Mouse (Mus musculus): ENCODE measurements at regions not wholly inside any gene's neighbourhood (a gene's known extent, or its start where the extent isn't known, plus 50 kb on each side); places are given as distances from the start of the nearest gene placed in this dataset.

DNA sequence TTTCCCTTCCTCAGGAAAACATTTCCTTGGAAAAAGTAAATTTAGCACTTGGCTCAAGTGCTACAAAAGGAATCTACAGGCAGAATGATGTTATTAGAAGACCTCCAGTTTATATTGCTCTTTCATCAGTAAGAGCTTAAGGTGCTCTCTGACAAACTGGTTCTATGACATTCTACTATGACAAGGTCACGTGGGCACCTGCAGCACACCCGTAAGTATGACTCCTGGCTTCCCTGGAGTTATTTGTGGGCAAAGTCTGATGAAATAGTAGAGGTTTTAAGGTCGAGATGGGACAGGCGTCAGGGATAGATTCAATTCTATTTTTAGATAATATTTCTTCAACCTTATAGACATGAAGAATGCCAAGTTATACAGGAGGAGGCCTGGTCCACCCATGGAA, 84.9 kb upstream of the Ccn6 start:
- no peak for DNase-seq

DNA sequence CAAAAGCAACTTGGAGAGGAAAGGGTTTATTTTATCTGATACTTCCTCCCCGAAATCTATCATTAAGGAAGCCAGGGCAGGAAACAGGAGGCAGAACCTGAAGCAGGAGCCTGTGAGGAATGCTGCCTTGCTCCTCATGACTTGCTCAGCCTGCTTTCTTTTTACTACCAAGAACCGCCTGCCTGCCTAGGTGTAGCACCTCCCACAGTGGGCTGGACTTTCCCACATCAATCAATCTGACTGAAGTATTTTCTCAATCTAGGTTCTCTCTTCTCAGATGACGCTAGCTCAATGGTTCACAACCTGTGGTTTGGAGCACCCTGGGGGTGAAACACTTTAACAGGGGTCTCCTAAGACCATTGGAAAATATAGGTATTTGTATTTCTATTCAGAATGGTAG, 83.4 kb upstream of the Ccn6 start:
- no peak for DNase-seq

DNA sequence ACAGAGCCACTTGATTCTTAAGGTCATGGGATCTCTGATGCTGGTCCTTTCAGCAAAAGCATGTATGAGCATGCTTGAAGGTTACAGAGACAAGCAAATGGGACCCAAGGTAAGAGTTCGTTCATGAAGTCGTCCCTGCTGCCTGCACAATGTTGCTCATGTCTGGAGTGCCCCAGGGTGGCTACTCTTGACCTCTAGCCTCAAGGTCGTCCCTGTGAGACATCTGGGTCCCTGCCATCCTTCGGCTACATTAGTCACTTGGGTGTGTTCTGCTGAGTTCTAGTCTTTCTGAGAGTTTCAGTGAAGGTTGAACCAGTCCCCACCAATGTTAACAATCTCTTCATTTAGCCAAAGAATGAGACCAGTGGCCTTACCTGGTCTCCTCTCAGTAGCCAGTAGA, 81.5 kb upstream of the Ccn6 start:
- no peak for DNase-seq

DNA sequence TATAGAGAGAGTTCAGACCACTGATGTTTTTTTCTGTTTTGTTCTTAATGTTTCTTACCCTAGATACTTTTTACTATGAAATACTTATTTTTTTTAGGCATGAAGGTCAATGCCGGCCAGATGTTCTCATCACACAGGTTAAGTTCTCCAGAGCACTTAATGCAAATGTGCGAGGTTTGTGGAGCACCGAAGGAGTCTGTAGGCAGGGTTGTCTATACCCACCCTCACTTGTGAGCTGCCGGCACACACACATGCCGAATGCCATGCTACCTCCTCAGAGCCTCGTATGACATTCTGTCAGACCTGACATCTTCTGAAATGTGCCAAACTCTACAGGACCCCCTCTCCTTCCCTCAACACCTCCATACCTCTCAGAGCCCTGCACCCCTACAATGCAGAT, 80.5 kb upstream of the Ccn6 start:
- no peak for DNase-seq

DNA sequence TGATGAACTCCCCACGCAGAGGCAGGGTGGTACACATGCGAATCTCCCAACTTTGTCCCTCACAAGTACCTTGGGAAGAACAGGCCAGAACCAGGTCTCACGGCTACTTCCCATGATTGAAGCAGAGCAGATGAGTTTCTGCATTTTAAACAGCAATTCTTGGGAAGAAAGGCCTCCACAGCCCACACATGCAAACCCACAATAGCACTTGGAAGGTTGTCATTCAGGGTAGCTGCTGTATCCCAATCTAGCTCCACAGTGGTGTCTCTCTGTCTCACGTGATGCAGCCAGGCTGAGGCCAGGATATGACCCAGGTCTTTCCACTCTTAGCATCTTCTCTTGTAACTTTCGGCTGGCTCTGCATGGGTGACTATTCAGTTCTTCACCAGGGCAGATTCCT, 78.8 kb upstream of the Ccn6 start:
- no peak for DNase-seq

DNA sequence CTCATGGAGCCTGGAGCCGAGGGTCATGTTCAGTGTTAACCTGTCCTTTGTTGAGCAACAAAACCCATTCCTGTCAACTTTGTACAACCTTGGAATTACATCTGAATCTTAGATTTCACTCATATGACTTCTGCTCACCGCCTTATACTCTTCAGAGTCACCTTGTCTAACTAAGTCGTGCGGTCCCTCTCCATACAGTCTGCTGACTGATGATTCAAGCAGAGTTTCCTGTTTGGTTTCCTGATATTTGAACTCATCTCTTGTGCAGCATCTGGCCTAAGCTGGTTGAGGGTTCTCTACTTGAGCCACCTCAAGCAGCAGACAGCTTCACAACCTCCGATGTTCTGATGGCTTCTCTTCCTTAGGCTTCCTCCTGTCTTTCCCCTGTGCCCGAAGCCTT, 78.3 kb upstream of the Ccn6 start:
- DNase-seq = no peak

DNA sequence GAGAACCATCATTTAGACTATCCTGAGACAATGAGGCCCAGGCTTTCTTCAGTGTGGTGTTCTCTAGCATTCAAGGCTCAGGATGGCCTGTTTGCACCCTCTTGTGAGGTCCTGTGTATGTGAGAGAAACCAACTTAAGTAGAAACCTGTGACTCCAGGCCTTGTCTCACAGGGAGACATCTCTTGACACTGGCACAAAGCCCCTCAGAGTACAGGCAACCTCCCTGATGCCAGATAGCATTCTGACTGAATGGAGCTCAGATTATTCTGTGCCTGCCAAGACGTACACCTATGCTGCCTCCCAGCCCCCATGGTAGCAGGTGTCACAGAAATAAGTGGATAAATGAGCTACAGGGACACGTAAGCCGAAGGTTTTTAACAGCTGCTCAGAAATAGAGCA, 77.9 kb upstream of the Ccn6 start:
- no peak for DNase-seq

DNA sequence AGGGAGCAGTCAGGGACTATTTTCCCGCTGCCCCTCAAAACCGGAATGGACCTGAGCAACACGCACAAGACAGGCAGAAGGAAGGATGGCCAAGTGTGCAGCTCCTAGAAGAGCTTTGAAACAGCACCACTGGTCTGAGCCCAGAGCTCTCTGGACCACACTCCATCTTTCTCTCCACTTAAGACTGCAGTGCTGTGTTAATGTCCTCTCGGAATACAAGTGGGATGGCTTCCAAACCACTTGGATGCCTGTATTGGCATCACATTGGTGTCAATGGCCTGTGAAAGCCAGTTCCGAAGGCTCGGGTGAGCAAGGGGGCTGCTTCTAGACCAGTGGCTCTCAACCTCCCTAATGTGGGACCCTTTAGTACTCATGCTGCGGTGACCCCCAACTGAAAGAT, 77.4 kb upstream of the Ccn6 start:
- DNase-seq = no peak

DNA sequence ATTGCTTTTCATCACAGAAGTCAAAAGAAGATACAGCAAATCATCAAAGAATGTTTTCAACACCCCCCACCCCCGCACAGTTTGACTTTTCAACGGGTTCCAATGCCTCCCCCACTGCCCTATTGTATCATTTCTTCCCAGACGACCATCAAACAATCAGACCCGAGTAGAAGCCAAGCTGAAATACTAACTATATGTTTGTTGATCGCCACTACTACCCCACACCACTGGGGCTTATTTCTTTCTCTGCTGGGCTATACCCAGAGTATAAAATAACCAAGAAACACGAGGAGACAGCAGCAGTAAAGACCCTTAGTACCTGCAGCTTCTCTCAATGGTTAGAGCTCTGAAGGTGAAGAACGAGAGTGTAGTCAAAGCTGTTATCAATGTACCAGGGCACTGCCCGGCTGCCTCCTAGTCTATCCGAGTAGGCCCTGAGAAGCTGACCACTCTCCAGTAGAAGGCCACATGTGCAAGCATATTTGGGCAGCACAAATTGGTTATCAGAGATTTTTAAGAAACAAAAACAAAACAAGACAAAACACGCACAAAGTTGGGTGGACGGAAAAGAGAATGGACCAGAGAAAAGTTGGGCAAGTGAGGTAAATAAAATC, 76.7 kb upstream of the Ccn6 start:
- DNase-seq = no peak

DNA sequence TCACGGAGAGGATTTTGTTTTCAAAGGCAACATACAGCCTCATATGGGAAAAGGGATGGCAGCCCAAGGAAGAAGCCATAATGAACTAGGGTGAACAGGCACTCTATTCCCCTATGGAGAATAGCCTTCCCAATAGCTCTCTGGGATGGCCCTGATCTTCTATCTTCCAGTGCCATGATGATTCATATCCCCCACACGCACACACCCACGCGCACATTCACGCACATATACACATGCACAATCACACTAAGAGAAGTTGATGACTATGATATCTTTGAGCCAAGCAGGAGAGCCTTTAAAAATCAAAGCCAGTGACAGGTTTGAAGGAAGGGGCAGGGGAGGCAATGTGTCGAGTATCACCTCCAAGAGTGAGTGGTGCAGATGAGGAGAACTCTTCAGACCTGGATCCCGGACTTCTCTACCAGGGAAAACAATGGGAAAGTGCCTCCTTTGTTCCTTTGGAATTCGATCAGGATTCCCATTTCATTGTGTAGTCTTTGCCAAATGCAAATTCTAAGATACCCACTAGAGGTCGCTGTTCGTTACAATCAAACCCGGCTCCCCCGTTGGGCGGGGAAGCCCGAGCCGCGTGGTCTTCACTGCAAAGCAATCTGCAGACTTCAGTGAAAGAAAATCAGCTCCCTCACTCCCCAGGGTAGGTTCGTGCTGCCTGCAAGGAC, 76.0 kb upstream of the Ccn6 start:
- DNase-seq = peak; percentile 55 to 70

DNA sequence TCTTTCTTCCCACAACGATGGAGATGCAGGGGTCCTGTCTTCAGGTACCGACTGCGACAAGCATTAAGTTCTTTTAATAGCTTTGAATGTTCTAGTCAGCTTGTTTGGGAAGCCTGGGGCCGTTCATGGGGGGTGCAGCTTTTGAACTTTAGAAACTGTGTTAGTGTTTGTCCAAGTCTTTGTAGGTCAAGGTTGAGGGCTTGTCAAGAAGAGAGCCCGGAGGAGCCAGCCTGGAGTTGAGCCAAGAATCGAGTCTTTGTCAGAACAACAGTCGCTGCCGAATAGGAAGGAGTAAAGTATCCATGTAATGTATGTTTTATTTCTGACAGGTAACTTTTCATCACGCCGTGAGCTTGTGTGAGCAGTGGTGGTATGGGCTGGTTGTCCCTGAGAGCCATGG, 75.0 kb upstream of the Ccn6 start:
- no peak for DNase-seq

DNA sequence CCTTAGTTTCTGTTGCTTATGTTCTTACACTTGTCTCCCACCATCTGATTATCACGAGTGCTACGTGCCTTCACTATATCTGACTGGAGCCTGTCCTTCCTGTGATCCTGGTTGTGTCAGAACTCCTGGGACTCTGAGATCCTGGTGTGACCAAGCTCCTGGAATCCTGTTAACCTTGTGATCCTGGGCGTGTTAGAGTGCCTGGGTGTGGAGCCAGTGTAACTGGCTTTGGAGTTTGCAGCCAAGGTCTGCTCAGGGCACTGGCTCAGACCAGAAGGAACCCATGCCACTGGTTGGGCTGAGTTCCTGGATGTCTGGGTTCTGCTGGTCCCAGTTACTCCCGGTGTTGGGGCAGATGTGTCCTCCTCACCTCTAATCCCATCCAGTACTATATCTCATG, 74.0 kb upstream of the Ccn6 start:
- DNase-seq = no peak

DNA sequence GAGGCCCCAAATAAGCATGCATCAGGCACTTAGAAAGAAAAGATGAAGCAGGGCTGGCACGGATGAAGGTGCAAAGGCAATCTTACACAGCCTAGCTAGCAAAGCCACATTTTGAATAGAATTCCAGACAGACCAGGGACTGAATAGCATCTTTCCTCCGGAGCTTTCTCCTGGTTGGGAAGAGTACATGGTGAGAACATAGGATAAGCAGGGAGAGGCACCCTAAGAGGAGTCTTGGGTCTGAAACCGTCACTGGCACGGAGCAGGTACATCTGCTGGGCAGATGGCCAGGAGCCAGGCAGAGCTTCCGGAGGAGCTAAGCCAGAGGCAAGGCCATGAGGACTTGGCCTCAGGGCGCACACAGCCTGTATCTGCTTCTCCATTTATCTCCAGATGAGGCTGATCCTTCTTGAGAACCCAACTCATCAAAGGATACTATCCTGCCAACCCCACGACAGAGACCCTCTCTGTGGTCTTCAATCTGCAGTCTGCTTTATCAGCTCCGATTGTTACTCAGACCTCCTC, 70.4 kb upstream of the Ccn6 start:
- no peak for DNase-seq

DNA sequence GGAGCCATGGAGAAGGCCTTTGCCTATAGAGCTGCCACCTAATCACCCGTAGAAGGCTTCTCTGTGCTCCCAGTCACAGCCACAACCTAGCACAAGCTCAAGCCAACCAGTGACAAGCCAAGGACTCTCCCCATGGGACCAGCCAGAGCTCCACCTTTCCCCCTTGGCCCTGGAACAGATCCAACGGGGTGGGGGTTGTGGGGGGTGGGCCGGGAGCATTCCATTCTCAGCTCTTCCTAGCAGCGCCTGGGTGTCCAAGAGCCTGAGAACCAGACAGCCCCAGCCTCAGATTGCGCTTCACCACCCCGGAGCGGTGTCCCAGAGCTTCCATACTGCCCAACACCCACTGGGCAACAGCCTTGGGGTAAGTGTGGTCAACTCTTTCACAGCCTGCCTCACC, 69.6 kb upstream of the Ccn6 start:
- no peak for DNase-seq

DNA sequence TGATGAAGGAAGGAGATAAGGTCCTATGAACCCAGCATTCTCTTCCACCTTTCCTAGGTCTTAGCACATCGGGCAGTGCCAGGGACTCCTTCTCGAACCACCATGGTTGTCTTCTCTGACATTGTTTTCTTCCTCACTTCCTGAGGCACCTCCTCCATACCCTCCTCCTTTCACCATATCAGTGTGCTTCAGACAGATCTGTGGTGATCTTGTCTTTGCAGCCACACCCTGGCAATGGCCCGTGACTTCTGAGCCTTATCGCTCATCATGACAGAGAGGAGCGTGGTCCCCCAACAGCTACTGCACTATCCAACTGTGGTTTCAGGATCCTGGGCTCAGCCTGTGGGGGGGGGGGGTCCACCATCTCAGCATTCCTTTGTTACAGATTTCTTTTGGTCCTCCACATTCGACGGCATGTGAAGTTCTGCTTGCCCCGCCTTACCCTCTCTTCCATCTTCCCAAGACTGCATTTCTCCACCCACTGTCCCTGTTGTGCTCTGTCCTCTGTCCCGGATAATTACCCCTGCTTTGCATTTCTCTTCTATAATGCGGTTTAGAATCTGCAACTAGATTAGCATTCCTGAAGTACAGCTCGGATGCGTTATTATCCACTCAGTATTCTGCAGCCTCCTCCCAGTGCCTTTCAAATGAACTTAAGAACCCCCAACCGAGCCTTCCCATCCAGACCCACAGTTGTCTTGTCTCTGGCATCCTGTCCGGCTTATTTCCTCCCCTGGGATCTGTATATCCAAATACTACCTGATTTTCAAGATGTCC, 67.2 kb upstream of the Ccn6 start:
- DNase-seq = no peak

DNA sequence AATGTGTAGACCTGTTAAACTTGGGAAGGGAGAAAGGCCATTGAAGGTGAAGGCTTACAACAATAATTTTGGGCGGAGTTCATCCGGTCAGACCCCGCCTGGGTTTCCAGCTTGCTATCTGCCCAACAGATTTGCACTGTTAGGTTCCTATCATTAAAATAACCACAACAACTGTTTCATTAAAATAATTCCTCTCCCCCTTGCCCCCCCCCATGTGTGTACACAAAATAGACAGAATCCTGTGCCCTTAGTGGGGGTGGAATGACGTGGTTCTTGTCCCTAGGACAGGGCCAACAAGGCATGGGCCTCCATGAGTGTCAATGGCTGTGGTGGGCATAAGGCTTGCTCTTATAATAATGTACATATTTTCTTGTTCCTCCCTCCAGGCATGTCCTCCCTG, 65.6 kb upstream of the Ccn6 start:
- DNase-seq = no peak

DNA sequence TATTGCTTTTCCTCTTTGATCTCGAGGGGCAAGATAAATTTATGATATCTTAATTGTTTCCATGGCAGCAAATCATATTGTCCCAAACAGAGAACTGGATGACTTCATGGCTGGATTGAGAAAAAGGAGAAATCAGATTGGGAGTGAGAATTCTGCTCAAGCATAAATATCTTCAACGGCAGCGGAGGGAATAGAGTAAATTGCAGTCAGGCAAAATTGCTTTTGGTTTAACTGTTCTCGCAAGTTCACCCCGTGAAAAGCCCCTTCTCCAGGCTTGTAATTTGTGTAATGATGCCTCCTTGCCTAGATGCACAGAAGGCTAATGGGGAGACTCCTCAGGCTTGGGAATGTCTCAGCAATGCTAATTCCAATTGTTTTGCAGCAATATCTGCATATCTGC, 64.4 kb upstream of the Ccn6 start:
- DNase-seq = no peak

DNA sequence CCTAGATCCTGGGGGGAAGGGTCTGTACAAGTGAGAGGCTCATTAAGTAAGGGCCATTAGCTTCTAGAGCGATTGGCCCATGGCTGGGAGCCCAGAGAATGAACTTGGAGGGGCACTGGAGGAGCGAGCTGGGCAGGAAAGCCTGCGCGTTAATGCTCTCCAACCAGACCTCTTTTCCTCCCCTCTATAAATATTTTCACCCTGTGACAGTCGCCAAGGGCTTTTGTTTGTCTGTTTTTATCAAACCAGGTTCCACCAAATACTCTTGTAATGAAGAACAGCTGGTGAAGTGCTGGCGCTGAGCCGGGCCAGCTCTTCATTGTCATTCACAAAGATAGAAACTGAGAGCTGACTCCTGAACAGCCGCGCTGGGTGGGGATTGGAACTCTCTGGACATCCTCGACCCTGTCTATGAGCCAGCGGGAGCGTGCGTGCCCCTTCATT, 63.9 kb upstream of the Ccn6 start:
- DNase-seq = peak; percentile 27 to 38

DNA sequence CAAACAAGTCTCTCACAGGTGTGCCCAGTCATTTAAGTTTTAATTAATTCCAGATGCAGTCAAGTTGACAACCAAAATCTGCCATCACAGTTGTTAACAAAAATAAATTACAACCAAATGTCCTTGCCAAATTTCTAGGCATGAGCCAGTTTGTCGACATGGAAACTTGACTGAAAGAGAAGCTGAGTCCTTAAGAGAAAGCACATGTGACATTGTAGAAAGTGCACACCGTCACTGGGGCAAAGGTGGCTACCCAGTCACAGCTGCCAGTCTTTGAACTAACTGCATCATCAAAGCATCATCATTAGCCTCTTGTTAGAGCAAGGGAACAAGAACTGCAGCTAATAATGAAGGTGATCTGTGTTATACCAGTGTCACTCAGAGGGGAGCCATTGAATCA, 62.9 kb upstream of the Ccn6 start:
- DNase-seq = no peak

DNA sequence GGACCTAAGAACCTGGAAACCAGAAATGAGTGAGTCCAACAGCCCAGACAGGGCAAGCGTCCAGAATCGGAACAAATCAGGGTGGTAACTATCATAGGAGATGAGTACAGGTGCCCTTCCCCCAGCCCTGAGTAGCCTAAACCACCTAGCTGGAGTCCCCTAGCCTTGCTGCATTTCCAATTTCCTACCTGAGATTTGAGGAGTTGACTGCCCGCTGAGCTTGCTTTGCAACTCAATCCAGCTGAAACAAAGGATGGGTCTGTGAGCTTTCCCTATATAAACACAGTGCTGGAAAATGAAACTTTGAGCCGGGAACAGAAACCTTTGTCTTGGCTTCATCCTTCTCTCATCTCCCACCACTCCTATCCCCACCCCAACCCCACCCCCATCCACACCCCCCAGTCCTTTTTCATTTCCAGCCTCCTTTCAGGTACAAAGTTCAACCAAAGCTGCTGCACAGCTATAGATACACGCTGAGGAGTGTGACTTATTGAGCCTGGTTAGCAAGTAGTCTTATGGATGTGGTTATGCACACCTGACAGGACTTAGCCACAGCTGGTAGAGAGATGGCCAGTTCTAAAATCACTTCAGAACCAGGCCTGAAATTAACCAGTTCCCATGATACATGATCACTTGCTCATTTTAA, 61.0 kb upstream of the Ccn6 start:
- no peak for DNase-seq

DNA sequence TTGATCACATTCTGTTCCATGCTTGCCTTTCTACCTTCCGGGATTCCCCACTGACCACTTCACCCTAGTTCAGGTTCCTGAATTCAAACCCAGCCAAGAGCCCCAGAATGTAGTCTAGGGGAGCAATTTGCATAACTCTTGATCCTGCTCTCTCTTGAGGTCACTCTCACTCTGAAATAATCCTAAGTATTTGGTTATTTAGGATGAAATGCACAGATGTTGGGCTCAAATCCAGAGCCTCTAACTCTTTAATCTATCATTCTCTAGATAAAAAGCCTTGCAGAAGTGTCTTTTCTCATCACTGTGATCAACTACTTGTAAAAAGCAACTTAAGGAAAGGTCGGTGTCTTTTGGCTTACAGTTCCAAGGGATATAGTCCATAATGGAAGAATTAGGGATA, 57.4 kb upstream of the Ccn6 start:
- DNase-seq = no peak

DNA sequence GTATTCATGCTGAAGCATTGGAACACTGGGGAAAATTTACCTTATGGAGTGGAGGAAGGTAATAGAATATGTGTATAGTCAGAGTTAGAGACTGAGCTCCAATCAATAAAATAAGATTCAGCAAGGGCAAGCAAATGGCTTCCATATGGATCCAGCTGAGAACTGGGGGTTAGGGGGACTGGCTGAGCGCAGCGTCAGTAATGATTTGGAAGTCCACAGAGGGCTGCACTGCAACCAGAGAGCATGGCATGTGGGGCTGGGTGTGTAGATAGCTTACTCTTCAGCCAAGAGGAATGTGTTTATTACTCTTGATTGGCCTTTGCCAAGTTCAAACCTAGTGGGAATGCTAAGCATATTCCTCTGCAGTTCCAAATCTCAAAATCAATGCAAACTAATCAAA, 55.8 kb upstream of the Ccn6 start:
- DNase-seq = no peak

DNA sequence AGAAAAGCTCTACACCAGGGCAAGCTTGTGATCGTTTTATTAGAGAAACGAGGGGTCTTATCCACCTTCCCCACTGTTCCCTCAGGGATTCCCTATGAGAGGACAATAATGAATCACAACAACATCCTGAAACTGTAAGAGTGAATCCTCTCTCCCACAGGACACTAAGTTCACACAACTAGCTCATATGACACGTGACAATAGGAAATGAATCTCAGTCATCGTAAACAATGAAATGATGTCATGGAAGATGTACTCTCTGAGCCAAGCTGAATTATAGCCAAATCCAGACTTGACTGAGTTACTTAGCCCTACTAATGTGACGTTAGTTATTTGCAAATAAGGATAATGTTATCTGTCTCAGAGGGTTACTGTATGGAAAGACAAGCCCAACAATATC, 54.6 kb upstream of the Ccn6 start:
- DNase-seq = no peak

All from lung, adult 18-20 months (tissue).